Mouse (Mus musculus): Measurements from ENCODE around the gene Coq5. TPM values are rescaled to one million over a fixed set of nuclear protein-coding genes. Genes with fewer than 3 reads are reported as not detected.
A peak's percentile ranks its signal among the peaks of the same experiment; 100 is the strongest.

Gene Coq5
- total RNA-seq, 2 experiments from 2014 or later = 39.9 to 41.9 TPM

GRCm38 (mm10) chr5:115317645-115318328 lies 38.3 kb downstream of the Coq5 start:
- H3K27ac ChIP-seq = peak overlapping the region; percentile 85
- no peak overlapping the region for H3K4me3 ChIP-seq
- DNase-seq (ENCODE audit: extremely low spot score in 1 of 2, low spot score in 2 of 2) = no peak
- intact Hi-C loops (cut with DNase I) = no loop called here
- TF ChIP-seq CTCF (IDR thresholded peaks at IDR 0.05) = no peak

- Histone ChIP-seq H3K4me3 (peak overlapping the region; percentile 28), H3K27ac (peak overlapping the region; percentile 87)
- intact Hi-C loops (cut with DNase I) = loop anchor here (1.0 kb wide), 1 partner anchor 19 kb away; the partner anchor contains the start of gene Dynll1
- TF ChIP-seq CTCF (IDR thresholded peaks at IDR 0.05) = peak; percentile 54
- peak; percentile 75 to 76 for DNase-seq (ENCODE audit: extremely low spot score in 1 of 2, low spot score in 2 of 2)
These were observed 39.8 kb downstream of the Coq5 start for GRCm38 (mm10) chr5:115319004-115319940.

- peak overlapping the region; percentile 64 for H3K4me3 ChIP-seq
- H3K27ac ChIP-seq = peak overlapping the region; percentile 90
- no peak for TF ChIP-seq CTCF (IDR thresholded peaks at IDR 0.05)
- intact Hi-C loops (cut with DNase I) = loop anchor here (2.0 kb wide), 1 partner anchor 48 kb away; the partner anchor contains the start of gene Coq5
- DNase-seq (ENCODE audit: extremely low spot score in 1 of 2, low spot score in 2 of 2) = no peak
These were observed 46.9 kb downstream of the Coq5 start for GRCm38 (mm10) chr5:115326256-115326831.

GRCm38 (mm10) chr5:115326875-115327609 lies 47.6 kb downstream of the Coq5 start, which contains the start of gene Srsf9:
Gene Srsf9, plus strand, starts transcription at chr5:115327177.
- Histone ChIP-seq H3K4me3 (peak within 1 kb of the TSS; percentile 64), H3K27ac (peak within 1 kb of the TSS; percentile 90)
- DNase-seq (ENCODE audit: extremely low spot score in 1 of 2, low spot score in 2 of 2) = peak; percentile 95
- intact Hi-C loops (cut with DNase I) = loop anchor here (1.0 to 2.0 kb wide), 2 partner anchors 27 to 48 kb away; partner anchors contain the start of genes Coq5 and Dynll1
- no peak for TF ChIP-seq CTCF (IDR thresholded peaks at IDR 0.05)

GRCm38 (mm10) chr5:115327610-115328548 lies 48.4 kb downstream of the Coq5 start:
- DNase-seq (ENCODE audit: extremely low spot score in 1 of 2, low spot score in 2 of 2) = peak in 1 of 2 experiments; percentile 49
- TF ChIP-seq CTCF (IDR thresholded peaks at IDR 0.05) = no peak
- peak overlapping the region; percentile 90 for H3K27ac ChIP-seq
- H3K4me3 ChIP-seq = peak overlapping the region; percentile 64
- intact Hi-C loops (cut with DNase I) = loop anchor here (1.0 to 2.0 kb wide), 2 partner anchors 28 to 49 kb away; partner anchors contain the start of genes Coq5 and Dynll1

- Histone ChIP-seq H3K4me3 (no peak overlapping the region), H3K27ac (no peak overlapping the region)
- DNase-seq (ENCODE audit: extremely low spot score in 1 of 2, low spot score in 2 of 2) = no peak
- intact Hi-C loops (cut with DNase I) = no loop called here
- TF ChIP-seq CTCF (IDR thresholded peaks at IDR 0.05) = no peak
These were observed 51.5 kb downstream of the Coq5 start for GRCm38 (mm10) chr5:115330955-115331354.

- DNase-seq (ENCODE audit: extremely low spot score in 1 of 2, low spot score in 2 of 2) = no peak
These were observed 54.2 kb downstream of the Coq5 start for GRCm38 (mm10) chr5:115333626-115334025.

GRCm38 (mm10) chr5:115340007-115340406 lies 60.5 kb downstream of the Coq5 start:
- TF ChIP-seq CTCF (IDR thresholded peaks at IDR 0.05) = no peak
- Histone ChIP-seq H3K4me3 (peak overlapping the region; percentile 92), H3K27ac (no peak overlapping the region)
- DNase-seq (ENCODE audit: extremely low spot score in 1 of 2, low spot score in 2 of 2) = no peak
- intact Hi-C loops (cut with DNase I) = loop anchor here (2.0 kb wide), 1 partner anchor 39 kb away; the partner anchor contains the start of gene Dynll1

More at GRCm38 (mm10) chr5:115333626-115334025, 54.2 kb downstream of the Coq5 start:
- intact Hi-C loops (cut with DNase I) = no loop called here
- TF ChIP-seq CTCF (IDR thresholded peaks at IDR 0.05) = no peak
- no peak overlapping the region for H3K4me3 ChIP-seq
- H3K27ac ChIP-seq = no peak overlapping the region

GRCm38 (mm10) chr5:115340577-115341313 lies 61.3 kb downstream of the Coq5 start, which contains the start of the genes Gatc and Triap1:
Gene Gatc, minus strand, starts transcription at chr5:115341178.
Gene Triap1, plus strand, starts transcription at chr5:115341225.
- Histone ChIP-seq H3K27ac (peak within 1 kb of the TSS; percentile 96), H3K4me3 (peak within 1 kb of the TSS; percentile 92)
- peak; percentile 89 to 92 for DNase-seq (ENCODE audit: extremely low spot score in 1 of 2, low spot score in 2 of 2)
- TF ChIP-seq CTCF (IDR thresholded peaks at IDR 0.05) = no peak
- intact Hi-C loops (cut with DNase I) = loop anchor here (2.0 kb wide), 1 partner anchor 40 kb away; the partner anchor contains the start of gene Dynll1
